8 mouse cellular contexts compared by ENCODE assay signal in genomic region chr17:55956129-55956528, GRCm38 (mm10). TPM values are rescaled to one million over a fixed set of nuclear protein-coding genes. Genes with fewer than 3 reads are reported as not detected.
DNase-seq lines count a peak whose midpoint lies in the region; ATAC-seq and TF ChIP-seq lines count a peak whose summit lies in the region.

No protein-coding gene starts in this region.

- no peaks in the 10 kb centered on the region for H3K9me3 ChIP-seq in limb, embryonic 14.5 days (ENCODE audit: control insufficient read depth, low read length)
- no peaks in the 10 kb centered on the region for H3K9me3 ChIP-seq in midbrain, postnatal 0 days (ENCODE audit: low read length)

- TF ChIP-seq POLR2A in limb, embryonic 14.5 days (IDR thresholded peaks at IDR 0.05; ENCODE audit: borderline replicate concordance, extremely low read depth, insufficient read depth, insufficient read length): no peak

- 3% methylated on average over 26 of the region's 26 CpGs for WGBS in limb, embryonic 14.5 days
- under 1% methylated on average over 26 of the region's 26 CpGs for WGBS in midbrain, postnatal 0 days

- H3K4me2 ChIP-seq in limb, embryonic 14.5 days (replicated peaks; ENCODE audit: low read depth, low read length, severe bottlenecking): peak overlapping the region; percentile 68
- H3K4me2 ChIP-seq in midbrain, postnatal 0 days (ENCODE audit: low read depth, low read length, poor library complexity, severe bottlenecking): peak overlapping the region; percentile 65

- peak; percentile 42 for ATAC-seq in frontal cortex, adult (ENCODE audit: low TSS enrichment)
- ATAC-seq in limb, embryonic 14.5 days (ENCODE audit: low FRiP score, low read depth): no peak
- peak; percentile 26 for ATAC-seq in midbrain, postnatal 0 days (ENCODE audit: low FRiP score)

- no peak overlapping the region for H3K27ac ChIP-seq in limb, embryonic 14.5 days (replicated peaks; ENCODE audit: low read depth, low read length)
- peak overlapping the region; percentile 55 for H3K27ac ChIP-seq in midbrain, postnatal 0 days (ENCODE audit: low read depth, low read length)

- H3K9ac ChIP-seq in limb, embryonic 14.5 days (ENCODE audit: low read depth, low read length, severe bottlenecking): peak overlapping the region; percentile 45
- H3K9ac ChIP-seq in midbrain, postnatal 0 days (replicated peaks; ENCODE audit: low read length, poor library complexity, severe bottlenecking): peak overlapping the region; percentile 64

- H3K4me3 ChIP-seq in limb, embryonic 14.5 days (replicated peaks; ENCODE audit: low read length): peak overlapping the region; percentile 37
- peak overlapping the region; percentile 46 for H3K4me3 ChIP-seq in midbrain, postnatal 0 days (ENCODE audit: low read depth, low read length)

- TF ChIP-seq CTCF in midbrain, postnatal 0 days (IDR thresholded peaks at IDR 0.05): peak; percentile 8; the same call in 1 of the 2 replicates

- peak; percentile 76 for DNase-seq in adrenal gland, postnatal 10 days
- DNase-seq in adrenal gland, adult 18-20 months (ENCODE audit: low spot score in 2 of 2): no peak
- peak; percentile 88 to 92 for DNase-seq in cerebellum, adult 18-20 months
- peak; percentile 82 for DNase-seq in kidney, adult 9 months
- DNase-seq in limb, embryonic 14.5 days (ENCODE audit: low spot score): peak; percentile 47
- peak; percentile 86 for DNase-seq in midbrain, postnatal 0 days (ENCODE audit: low spot score)
- peak; percentile 55 for DNase-seq in thymus, postnatal 25 days

- peaks cover 3% of the 10 kb centered on the region; the same call in 1 of the 2 replicates for H3K36me3 ChIP-seq in limb, embryonic 14.5 days (ENCODE audit: control insufficient read depth, insufficient read depth, low read length)
- H3K36me3 ChIP-seq in midbrain, postnatal 0 days (ENCODE audit: insufficient read depth, low read length): 0 out of 2 replicates have a peak, but pooled peaks cover 4% of the 10 kb centered on the region

- H3K27me3 ChIP-seq in limb, embryonic 14.5 days (ENCODE audit: control insufficient read depth, insufficient read depth, low read length): peaks cover 3% of the 10 kb centered on the region; the same call in 1 of the 2 replicates
- H3K27me3 ChIP-seq in midbrain, postnatal 0 days (ENCODE audit: insufficient read depth, low read length): no peaks in the 10 kb centered on the region

- H3K4me1 ChIP-seq in limb, embryonic 14.5 days (ENCODE audit: control insufficient read depth, insufficient read depth, low read length): peaks cover 3% of the 10 kb centered on the region; the same call in 1 of the 2 replicates
- H3K4me1 ChIP-seq in midbrain, postnatal 0 days (ENCODE audit: insufficient read depth, low read length): peaks cover 10% of the 10 kb centered on the region; the same call in 1 of the 2 replicates

RNA-seq across cellular contexts. Expression of gene Yju2, which starts 2.8 kb away (rescaled TPM):
- total RNA-seq in adrenal gland, postnatal 10 days (2021): 10 to 100 TPM; 16.7 to 20.1 TPM
- 10 to 100 TPM; 17.4 to 17.9 TPM for total RNA-seq in adrenal gland, adult 18-20 months (2021)
- 9.3 and 13.3 TPM in 2 replicates for polyA plus RNA-seq in limb, embryonic 14.5 days (2012; rRNA removed)
- polyA plus RNA-seq in limb, embryonic 14.5 days (2014; fragmentation: Nextera tagmentation; extraction: Ambion mirVana): 16.7 and 19.2 TPM in 2 replicates
- total RNA-seq in midbrain, postnatal 0 days (2014; rRNA removed): 9.8 and 10.1 TPM in 2 replicates
- 14.6 and 16.1 TPM in 2 replicates for polyA plus RNA-seq in midbrain, postnatal 0 days (2015; fragmentation: Nextera tagmentation; extraction: Ambion mirVana)

RNA-seq across cellular contexts. Expression of gene Ebi3, which starts 3.7 kb away (rescaled TPM):
- total RNA-seq in adrenal gland, postnatal 10 days (2021): 1 to 10 TPM; 1.5 to 1.8 TPM
- total RNA-seq in adrenal gland, adult 18-20 months (2021): 1 to 10 TPM in 1 of 2 experiments, under 1 TPM in 1; 0.70 to 1.3 TPM
- 2.3 and 2.8 TPM in 2 replicates for polyA plus RNA-seq in limb, embryonic 14.5 days (2012; rRNA removed)
- 1.7 and 2.2 TPM in 2 replicates for polyA plus RNA-seq in limb, embryonic 14.5 days (2014; fragmentation: Nextera tagmentation; extraction: Ambion mirVana)
- 2.5 and 3.0 TPM in 2 replicates for total RNA-seq in midbrain, postnatal 0 days (2014; rRNA removed)
- polyA plus RNA-seq in midbrain, postnatal 0 days (2015; fragmentation: Nextera tagmentation; extraction: Ambion mirVana): 7.4 and 8.2 TPM in 2 replicates

RNA-seq across cellular contexts. Expression of gene Zfp119b, which starts 6.8 kb away (rescaled TPM):
- total RNA-seq in adrenal gland, postnatal 10 days (2021): 1 to 10 TPM; 4.1 to 4.2 TPM
- 1 to 10 TPM; 2.3 to 3.5 TPM for total RNA-seq in adrenal gland, adult 18-20 months (2021)
- polyA plus RNA-seq in limb, embryonic 14.5 days (2012; rRNA removed): 1.9 and 3.5 TPM in 2 replicates
- 7.1 and 8.3 TPM in 2 replicates for polyA plus RNA-seq in limb, embryonic 14.5 days (2014; fragmentation: Nextera tagmentation; extraction: Ambion mirVana)
- total RNA-seq in midbrain, postnatal 0 days (2014; rRNA removed): 2.8 and 3.5 TPM in 2 replicates
- polyA plus RNA-seq in midbrain, postnatal 0 days (2015; fragmentation: Nextera tagmentation; extraction: Ambion mirVana): 5.7 and 6.6 TPM in 2 replicates

RNA-seq across cellular contexts. Expression of gene Shd, which starts 14.1 kb away (rescaled TPM):
- 1 to 10 TPM; 1.6 to 3.8 TPM for total RNA-seq in adrenal gland, postnatal 10 days (2021)
- 1 to 10 TPM; 2.0 to 2.2 TPM for total RNA-seq in adrenal gland, adult 18-20 months (2021)
- polyA plus RNA-seq in limb, embryonic 14.5 days (2012; rRNA removed): 58.0 and 77.5 TPM in 2 replicates
- polyA plus RNA-seq in limb, embryonic 14.5 days (2014; fragmentation: Nextera tagmentation; extraction: Ambion mirVana): 25.8 and 33.7 TPM in 2 replicates
- 227 and 253 TPM in 2 replicates for total RNA-seq in midbrain, postnatal 0 days (2014; rRNA removed)
- polyA plus RNA-seq in midbrain, postnatal 0 days (2015; fragmentation: Nextera tagmentation; extraction: Ambion mirVana): 172 and 188 TPM in 2 replicates

RNA-seq across cellular contexts. Expression of gene Fsd1, which starts 30.2 kb away (rescaled TPM):
- 1 to 10 TPM; 1.4 to 3.7 TPM for total RNA-seq in adrenal gland, postnatal 10 days (2021)
- total RNA-seq in adrenal gland, adult 18-20 months (2021): 1 to 10 TPM; 2.3 to 4.3 TPM
- polyA plus RNA-seq in limb, embryonic 14.5 days (2012; rRNA removed): 27.5 and 29.4 TPM in 2 replicates
- polyA plus RNA-seq in limb, embryonic 14.5 days (2014; fragmentation: Nextera tagmentation; extraction: Ambion mirVana): 14.2 and 18.7 TPM in 2 replicates
- 122 and 129 TPM in 2 replicates for total RNA-seq in midbrain, postnatal 0 days (2014; rRNA removed)
- polyA plus RNA-seq in midbrain, postnatal 0 days (2015; fragmentation: Nextera tagmentation; extraction: Ambion mirVana): 188 and 225 TPM in 2 replicates

Comparison
In these comparisons a context has a peak if more than half of its experiments do, and no peak if none do; other contexts are left out.
1. DNase-seq: peak in adrenal gland, postnatal 10 days (single experiment), cerebellum, adult 18-20 months (2 of 2), kidney, adult 9 months (single experiment), limb, embryonic 14.5 days (single experiment), midbrain, postnatal 0 days (single experiment) and thymus, postnatal 25 days (single experiment); none in adrenal gland, adult 18-20 months (0 of 2).